Mouse (Mus musculus) 3T3-L1 (cell line): ENCODE measurements around the gene Pnliprp1.

Source experiments
- DNase-seq: peaks from one replicate; pipeline ENCODE4 v3.0.0-alpha.2; 2015; ENCODE audit warnings: low read depth, low spot score

Pnliprp1 gene

GRCm38 (mm10) chr19:58728445-58729031 lies at the start of gene Pnliprp1:
TSS of gene Pnliprp1 (plus strand) at chr19:58728887.
- no peak for DNase-seq

DNA sequence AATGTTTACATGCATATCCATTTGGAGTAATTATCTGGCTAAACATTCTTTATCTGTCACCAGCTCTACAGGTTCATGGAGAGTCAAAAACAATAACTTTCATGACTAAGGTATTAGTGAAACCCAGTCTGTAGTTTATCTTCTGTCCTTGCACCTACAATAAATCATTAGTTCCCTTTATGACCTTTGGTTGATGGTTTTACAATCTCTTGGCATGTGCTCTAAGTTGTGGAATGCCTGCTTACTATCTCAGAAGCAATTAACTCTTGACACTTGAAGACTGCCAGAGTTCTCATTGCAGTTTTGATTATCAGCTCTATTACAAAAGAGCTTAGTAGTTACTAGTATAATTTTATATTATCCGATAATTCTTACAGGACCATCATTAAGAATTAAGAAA lies 39.8 kb upstream of the Pnliprp1 start:
- DNase-seq: no peak

GRCm38 (mm10) chr19:58695314-58695713 lies 33.4 kb upstream of the Pnliprp1 start:
- no peak for DNase-seq

DNA sequence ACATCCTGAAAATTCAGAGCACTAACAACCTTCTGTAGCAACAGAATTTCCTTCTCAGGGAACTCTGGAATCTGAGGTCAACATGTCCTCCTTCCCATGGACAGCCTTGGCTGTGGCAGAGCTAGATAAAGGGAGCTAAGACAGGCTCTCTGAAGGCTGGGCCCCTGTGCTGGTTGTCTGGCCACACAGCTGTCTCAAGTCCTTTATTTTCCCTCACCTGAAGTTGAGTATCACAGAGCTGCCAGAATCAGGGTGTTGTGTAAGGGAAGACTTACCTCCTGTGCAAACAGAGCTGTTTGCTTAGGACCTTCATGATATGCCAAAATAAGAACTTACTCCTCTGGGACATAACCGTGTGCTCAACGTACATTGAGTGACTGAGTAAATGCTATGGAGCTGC lies 32.5 kb upstream of the Pnliprp1 start:
- DNase-seq: no peak

DNA sequence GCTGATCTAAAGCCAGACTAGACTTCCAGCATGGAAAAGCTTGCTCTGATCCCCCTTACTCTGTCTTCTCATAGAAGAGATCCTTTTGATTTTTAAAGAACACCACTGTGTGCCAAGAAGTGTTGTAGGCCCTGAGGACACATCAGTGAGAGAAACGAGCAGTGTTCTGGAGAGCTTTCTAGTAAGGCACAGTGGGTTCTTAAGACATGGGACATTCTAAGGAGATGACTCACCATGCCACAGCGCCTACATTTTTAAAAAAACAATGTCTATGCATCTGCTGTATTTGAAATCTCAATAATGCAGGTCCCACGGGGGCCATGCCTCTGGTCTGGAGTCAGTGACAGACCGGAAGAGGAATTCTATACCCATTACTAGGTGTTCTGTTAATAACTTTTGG lies 24.1 kb upstream of the Pnliprp1 start:
- peak; percentile 91 for DNase-seq

DNA sequence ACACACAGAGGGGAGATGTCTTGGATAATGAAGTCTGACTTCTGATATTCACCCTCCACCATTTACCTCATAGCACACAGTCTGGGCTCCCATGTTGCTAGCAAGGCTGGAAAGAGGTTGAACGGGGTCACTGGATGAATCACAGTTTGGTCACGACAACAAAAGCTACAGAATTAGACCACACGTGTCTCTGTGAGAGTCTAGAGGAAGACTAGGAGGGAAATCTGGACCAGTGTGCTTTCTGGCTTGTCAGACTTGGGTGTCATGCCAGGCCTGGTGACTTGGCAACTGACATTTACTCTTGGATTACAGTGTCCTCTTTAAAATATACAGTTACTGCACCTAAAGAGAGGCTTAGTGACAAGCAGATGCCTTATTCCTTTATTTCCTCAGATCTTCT lies 20.1 kb upstream of the Pnliprp1 start:
- peak; percentile 81 for DNase-seq

- no peak for DNase-seq
These were observed 10.8 kb upstream of the Pnliprp1 start for GRCm38 (mm10) chr19:58717925-58718324.

GRCm38 (mm10) chr19:58720439-58720838 lies 8.2 kb upstream of the Pnliprp1 start:
- DNase-seq: no peak

- DNase-seq: no peak
These were observed 2.1 kb upstream of the Pnliprp1 start for GRCm38 (mm10) chr19:58726551-58726950.

- no peak for DNase-seq
These were observed 931 bp upstream of the Pnliprp1 start for GRCm38 (mm10) chr19:58727756-58728155.

GRCm38 (mm10) chr19:58733216-58733615 lies 4.5 kb downstream of the Pnliprp1 start:
- DNase-seq: no peak

DNA sequence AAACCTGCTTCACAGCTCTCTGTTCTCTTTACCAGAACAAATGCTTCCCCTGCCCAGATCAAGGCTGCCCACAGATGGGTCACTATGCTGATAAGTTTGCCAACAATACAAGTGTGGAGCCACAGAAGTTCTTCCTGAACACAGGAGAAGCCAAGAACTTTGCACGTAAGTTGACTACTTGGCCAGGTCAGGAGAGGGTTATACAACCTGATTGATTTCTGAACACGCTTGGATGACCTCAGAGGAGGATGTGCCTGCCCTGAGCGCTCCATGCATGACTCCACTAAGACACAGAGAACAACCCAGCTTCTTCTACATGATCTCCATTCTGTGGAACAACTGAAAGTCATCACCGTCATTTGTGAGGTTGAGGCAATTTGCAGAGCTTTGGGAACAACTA lies 9.4 kb downstream of the Pnliprp1 start:
- no peak for DNase-seq

DNA sequence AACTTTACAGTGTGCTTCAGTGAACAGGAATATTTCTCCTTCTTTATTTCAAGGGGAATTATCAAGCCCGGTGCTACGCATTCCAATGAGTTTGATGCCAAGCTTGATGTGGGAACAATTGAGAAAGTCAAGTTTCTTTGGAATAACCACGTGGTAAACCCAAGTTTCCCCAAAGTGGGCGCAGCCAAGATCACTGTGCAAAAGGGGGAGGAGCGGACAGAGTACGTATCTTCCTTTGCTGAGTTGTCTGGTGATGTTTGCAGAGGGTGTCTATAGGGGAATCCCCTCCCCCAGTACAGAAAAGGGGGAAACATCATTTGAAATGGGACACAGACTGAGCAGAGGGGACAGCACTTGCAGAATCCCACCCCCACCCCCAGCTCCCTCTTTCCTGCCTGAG lies 12.3 kb downstream of the Pnliprp1 start:
- no peak for DNase-seq

DNA sequence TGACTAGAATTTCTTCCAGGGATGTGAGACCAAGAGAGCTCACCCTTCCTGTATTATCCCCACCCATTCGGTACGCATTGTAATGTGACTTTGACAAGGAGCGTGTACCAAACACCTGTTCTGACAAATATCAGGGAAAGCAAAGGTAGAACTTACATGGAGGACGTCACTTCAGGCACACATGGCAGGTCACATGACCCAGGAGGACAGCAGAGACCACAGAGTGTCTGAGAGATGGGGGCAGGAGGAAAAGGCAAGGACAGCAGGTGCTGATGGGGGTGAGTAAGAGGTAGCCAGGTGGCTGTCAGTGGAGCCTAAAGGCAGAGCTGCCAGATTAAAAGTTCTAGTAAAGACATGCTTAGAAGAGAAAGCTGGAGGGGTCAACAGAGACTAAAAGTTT lies 14.0 kb downstream of the Pnliprp1 start:
- no peak for DNase-seq

GRCm38 (mm10) chr19:58743736-58744135 lies 15.0 kb downstream of the Pnliprp1 start:
- no peak for DNase-seq

GRCm38 (mm10) chr19:58747498-58748000 lies 18.9 kb downstream of the Pnliprp1 start:
- DNase-seq: no peak

DNA sequence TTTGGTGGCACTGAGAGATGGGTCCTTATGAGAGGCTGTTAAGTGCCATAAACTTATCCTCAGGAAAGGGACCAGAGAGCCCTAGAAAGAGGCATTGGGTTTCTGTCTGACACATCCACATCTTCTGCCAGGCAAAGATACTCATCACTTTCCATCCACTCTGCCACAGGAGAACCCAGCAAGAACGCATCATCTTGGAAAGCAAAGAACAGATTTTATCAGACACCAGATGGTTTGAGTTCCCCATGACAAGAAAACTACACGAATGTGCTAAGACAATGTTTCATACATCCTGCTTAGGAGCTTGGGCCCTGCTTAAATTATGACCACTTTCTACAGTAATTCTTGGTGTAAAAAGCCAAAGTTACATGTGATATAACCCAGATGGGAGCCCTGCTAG lies 22.1 kb downstream of the Pnliprp1 start:
- peak; percentile 4 for DNase-seq

DNA sequence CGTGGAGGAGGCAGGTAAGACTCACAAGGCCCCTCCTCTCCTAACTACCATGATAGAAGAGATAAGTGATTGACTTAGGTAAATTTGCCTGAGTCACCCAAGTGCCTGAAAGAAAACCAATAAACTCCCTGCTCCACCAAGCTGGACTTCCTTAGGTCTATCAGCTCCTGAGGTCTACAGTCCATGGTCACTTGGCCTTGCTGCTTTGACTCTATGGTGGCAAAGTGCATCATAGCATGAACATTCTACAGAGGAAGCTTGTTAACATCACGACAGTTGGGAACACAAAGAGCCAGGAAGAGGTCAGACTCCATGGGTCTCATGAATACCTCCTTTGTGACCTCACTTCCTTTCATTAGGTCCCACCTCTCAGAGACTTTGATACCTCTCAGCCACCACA lies 22.8 kb downstream of the Pnliprp1 start:
- DNase-seq: no peak

DNA sequence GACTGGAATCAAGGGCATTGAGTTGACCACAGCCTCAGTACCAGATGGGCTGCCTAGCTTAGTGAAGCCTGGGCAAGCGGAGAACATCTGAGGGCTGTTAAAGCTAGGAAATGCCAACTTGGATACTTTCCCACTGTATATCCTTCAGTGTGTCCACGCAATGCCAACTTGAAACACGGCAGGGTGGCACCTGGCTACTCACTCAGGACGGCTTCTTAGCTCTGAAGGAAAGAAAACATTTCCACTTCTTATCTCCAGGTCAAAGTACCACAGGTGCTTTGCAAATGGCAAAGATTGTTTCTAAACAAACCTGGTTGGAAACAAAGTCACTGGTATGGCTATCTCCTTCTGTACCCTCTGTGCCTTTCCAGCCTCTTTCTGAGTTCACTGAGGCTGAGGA lies 30.2 kb downstream of the Pnliprp1 start:
- no peak for DNase-seq

GRCm38 (mm10) chr19:58759423-58759822 lies 30.7 kb downstream of the Pnliprp1 start, which contains the start of gene Pnliprp2:
TSS of gene Pnliprp2 (plus strand) at chr19:58759719.
- no peak for DNase-seq

DNA sequence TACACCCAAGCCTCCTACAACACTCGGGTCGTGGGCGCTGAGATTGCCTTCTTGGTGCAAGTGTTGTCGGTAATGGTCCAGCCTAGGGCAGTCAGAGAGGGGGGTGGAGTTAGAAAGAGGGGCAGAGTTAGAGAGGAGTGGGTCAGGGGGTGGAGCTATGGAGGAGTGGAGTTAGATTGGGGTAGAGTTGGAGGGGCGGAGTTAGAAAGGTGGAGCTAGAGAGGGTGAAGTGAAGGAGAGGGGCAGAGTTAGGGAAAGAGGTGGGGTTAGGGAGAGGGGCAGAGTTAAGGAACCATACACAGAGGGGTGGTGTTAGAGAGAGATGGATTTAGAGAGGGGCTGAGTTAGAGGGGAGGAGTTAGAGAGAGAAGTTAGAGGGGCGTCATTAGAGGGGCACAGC lies 33.6 kb downstream of the Pnliprp1 start:
- no peak for DNase-seq

DNA sequence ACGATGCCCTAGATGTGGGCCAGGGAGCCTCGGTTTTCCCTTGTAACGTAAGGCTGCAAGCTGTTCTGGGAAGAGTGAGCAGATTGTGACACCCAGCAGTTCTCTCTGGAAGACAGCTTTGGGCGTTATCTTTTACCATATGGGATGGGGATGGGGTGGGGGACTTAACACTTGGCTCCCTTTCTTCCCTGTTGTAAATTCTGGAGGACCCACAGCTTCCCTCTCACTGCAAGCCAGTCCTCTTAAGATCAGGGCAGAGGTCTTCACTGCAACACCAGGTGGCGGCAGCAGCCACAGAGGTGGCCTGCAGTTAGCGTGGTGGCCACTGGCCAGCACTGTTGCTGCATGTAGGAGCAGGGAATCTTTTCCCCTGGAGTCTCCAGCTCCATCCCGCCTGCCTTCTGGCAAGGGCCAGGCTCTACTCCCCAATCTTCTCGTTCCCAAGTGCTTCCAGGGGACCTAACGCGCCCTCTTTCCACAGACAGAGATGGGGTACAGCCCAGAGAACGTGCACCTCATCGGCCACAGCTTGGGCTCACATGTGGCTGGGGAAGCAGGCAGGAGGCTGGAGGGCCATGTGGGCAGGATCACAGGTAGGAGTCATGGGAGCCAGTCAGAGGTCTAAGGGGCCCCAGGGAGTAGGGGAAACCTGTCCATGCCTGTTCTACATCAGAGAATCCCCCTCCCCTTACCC lies 34.3 kb downstream of the Pnliprp1 start:
- peak; percentile 69 for DNase-seq

GRCm38 (mm10) chr19:58767329-58767728 lies 38.6 kb downstream of the Pnliprp1 start:
- no peak for DNase-seq
